Mouse (Mus musculus): Measurements from ENCODE around the gene Olfr1424. TPM values are rescaled to one million over a fixed set of nuclear protein-coding genes. Genes with fewer than 3 reads are reported as not detected.
"Not testable (repeated sequence)": the region's sequence is repeated elsewhere in the genome, so short reads cannot be mapped to it uniquely, and the experiment has no call there.

Gene Olfr1424
- polyA plus RNA-seq (2012; rRNA removed), result not detected in 2 replicates

DNA sequence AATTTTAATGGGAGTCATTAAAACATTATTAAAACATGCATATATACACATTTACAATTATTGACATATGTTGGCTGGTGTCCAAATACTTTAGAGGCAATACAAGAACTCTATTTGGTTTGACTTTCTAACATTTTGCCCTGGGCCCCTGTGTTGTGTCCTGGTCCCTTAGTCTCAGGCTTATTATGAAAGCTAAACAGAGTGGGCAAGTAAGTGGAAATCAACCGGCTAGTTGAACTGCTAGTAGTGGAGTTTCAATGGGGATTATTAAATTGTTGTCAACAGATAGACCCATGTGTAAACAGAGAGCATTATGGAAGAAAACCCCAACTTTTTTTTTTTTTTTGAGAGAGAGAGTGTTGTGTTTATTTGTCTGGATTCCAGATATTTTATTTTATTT lies at the start of gene Olfr1424:
Olfr1424 (minus strand) TSS at position 101 of the 400 bp plus-strand sequence.
- not testable (repeated sequence) for DNase-seq; H3K4me1 ChIP-seq (ENCODE audit: control insufficient read depth, insufficient read depth, low read length); H3K4me3 ChIP-seq (replicated peaks; ENCODE audit: extremely low read depth, low read depth, low read length)
- WGBS, result 85% methylated on average over 1 of the region's 1 CpGs

DNA sequence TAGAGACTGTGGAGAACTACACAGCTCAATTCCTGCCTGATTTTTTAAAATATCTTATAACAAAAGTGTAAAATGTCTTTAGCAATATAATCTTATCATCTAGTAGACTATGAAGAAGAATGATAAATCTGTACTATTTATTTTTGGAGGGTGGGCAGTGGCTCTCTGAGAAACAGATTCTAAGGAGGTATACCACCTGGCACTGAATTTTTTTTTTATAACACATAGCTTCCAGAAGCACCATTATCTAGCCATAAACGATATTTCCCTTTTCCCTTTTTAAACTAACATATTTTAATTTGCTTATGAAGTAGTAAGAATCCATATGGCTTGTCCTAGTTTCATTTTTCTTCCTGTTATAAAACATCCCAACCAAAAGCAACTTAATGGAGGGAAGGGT lies 42.1 kb upstream of the Olfr1424 start:
- H3K4me1 ChIP-seq (ENCODE audit: control insufficient read depth, insufficient read depth, low read length), result no peaks in the 10 kb centered on the region
- 57% methylated on average over 1 of the region's 1 CpGs for WGBS
- no peak overlapping the region for H3K4me3 ChIP-seq (replicated peaks; ENCODE audit: extremely low read depth, low read depth, low read length)
- no peak for DNase-seq
- TF ChIP-seq CTCF (IDR thresholded peaks at IDR 0.05; ENCODE audit: insufficient read depth, low read length) (no peak), POLR2A (IDR thresholded peaks at IDR 0.05; ENCODE audit: borderline replicate concordance, extremely low read depth, low read depth, low read length) (no peak)

DNA sequence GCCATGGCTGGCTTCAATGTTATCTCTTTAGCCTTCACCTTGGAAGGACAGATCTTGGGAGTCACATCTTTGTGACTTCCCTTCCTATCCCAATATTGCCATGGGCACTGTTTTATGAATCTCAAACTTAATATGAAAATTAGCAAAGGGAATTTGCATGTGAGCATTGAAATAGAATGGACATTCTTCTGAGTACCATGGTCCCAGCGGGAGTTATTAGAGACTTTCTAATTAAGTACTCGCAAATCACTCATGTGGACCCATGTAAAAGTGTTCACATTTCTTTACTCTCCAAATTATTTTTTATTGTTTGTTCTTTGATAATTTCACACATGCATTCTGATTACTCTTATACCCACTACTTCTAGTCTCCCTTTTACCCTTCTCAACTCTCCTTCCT lies 40.8 kb upstream of the Olfr1424 start, which contains the start of gene Olfr1427:
Olfr1427 (minus strand) TSS at position 101 of the 400 bp plus-strand sequence.
- no peak within 1 kb of the TSS for H3K4me3 ChIP-seq (replicated peaks; ENCODE audit: extremely low read depth, low read depth, low read length)
- 94% methylated on average over 2 of the region's 2 CpGs for WGBS
- no peak for DNase-seq
- TF ChIP-seq CTCF (IDR thresholded peaks at IDR 0.05; ENCODE audit: insufficient read depth, low read length) (no peak), POLR2A (IDR thresholded peaks at IDR 0.05; ENCODE audit: borderline replicate concordance, extremely low read depth, low read depth, low read length) (no peak)
- H3K4me1 ChIP-seq (ENCODE audit: control insufficient read depth, insufficient read depth, low read length), result no peaks in the 10 kb centered on the region

DNA sequence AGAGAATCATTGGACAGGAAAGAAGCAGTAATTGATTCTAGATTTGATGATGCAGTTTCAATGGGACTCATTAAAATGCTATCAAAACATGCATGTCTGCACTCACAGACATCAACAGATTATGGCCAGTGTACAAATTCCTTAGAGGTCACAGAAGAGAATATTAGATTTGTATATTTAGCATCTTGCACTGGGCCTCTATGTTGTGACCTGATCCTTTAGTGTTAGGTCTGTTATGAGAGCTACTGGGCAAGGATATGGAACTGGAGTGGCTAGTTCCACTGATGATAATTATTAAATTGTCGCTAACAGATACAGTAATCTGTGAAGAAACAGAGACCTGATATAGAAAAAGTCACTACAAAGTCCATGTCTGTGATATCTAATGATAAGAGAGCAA lies 29.4 kb upstream of the Olfr1424 start, which contains the start of gene Olfr1426:
Olfr1426 (minus strand) TSS at position 101 of the 400 bp plus-strand sequence.
- WGBS, result 76% methylated on average over 1 of the region's 1 CpGs
- TF ChIP-seq CTCF (IDR thresholded peaks at IDR 0.05; ENCODE audit: insufficient read depth, low read length) (no peak), POLR2A (IDR thresholded peaks at IDR 0.05; ENCODE audit: borderline replicate concordance, extremely low read depth, low read depth, low read length) (no peak)
- DNase-seq, result no peak
- Histone ChIP-seq H3K4me3 (replicated peaks; ENCODE audit: extremely low read depth, low read depth, low read length) (no peak within 1 kb of the TSS), H3K4me1 (ENCODE audit: control insufficient read depth, insufficient read depth, low read length) (no peaks in the 10 kb centered on the region)

DNA sequence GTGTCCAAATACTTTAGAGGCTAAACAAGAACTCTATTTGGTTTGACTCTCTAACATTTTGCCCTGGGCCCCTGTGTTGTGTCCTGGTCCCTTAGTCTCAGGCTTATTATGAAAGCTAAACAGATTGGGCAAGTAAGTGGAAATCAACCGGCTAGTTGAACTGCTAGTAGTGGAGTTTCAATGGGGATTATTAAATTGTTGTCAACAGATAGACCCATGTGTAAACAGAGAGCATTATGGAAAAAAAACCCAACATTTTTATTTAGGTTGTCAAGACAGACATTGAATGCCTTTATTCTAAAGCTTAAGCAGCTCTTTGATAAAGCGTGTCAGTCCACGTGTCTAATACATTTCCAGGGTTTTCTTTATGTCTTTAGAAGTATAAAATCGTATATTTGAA lies 15.1 kb upstream of the Olfr1424 start, which contains the start of gene Olfr1425:
Olfr1425 (minus strand) TSS at position 101 of the 400 bp plus-strand sequence.
- not testable (repeated sequence) for H3K4me1 ChIP-seq (ENCODE audit: control insufficient read depth, insufficient read depth, low read length); DNase-seq; H3K4me3 ChIP-seq (replicated peaks; ENCODE audit: extremely low read depth, low read depth, low read length)
- WGBS, result 82% methylated on average over 4 of the region's 4 CpGs

DNA sequence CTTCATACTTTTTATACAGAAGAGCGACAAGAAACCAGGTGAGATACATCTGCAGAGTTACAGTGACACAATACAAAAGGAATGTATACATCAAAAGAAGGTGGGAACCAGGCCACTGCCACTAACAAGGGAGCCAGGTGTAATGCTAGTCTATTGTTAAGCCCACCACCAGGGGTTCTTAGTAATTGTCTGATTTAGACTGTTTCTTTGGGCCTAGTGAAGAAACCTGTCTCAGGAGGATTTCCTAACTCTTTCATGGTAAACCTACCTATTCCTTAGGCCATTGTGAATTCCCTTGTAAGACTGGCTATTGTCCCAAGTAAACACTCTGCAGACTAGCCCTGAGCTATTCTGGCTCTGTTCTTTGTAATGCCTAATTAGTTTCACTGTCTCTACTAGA lies 7.1 kb upstream of the Olfr1424 start:
- not testable (repeated sequence) for H3K4me1 ChIP-seq (ENCODE audit: control insufficient read depth, insufficient read depth, low read length)
- WGBS, result 58% methylated on average over 1 of the region's 1 CpGs

DNA sequence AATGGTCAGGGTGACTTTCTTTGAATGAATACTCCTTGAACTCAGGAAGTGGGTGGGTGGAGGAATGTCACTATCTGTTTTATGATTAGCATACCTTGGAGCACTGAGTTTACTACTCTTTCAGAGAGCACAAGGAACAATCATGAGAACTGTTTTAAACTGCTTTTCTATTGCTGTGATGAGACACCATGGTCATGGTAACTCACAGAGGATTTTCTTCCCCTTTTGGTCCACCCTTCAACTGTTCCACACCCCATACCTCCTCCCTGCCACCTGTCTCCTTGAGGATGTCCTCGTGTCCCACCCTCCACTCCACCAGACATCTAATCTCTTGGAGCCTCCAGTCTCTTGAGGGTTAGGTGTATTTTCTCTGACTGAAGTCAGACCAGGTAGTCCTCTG lies 5.3 kb upstream of the Olfr1424 start:
- H3K4me1 ChIP-seq (ENCODE audit: control insufficient read depth, insufficient read depth, low read length); DNase-seq; H3K4me3 ChIP-seq (replicated peaks; ENCODE audit: extremely low read depth, low read depth, low read length): not testable (repeated sequence)
- 37% methylated on average over 1 of the region's 1 CpGs for WGBS

More for the DNA sequence above, 7.1 kb upstream of the Olfr1424 start:
- H3K4me3 ChIP-seq (replicated peaks; ENCODE audit: extremely low read depth, low read depth, low read length); DNase-seq: not testable (repeated sequence)

DNA sequence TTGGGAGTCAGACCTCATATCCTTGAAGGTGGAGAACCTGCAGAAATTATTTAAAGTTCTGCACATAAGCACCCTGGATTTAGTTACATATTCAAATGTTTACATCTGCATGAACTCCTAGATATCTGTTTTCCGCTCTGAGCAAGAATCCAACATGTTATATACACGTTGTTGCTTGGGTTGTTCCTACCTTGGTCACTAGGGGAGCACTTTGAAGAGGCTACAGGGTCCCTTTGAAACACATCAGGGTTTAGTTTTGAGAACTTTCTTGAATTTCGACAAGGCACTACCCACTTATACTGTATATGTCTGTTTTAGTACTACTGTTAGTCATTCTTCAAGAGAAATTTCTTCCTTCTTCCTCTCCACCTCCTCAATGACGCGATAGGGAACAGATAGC lies 19.3 kb downstream of the Olfr1424 start:
- TF ChIP-seq POLR2A (IDR thresholded peaks at IDR 0.05; ENCODE audit: borderline replicate concordance, extremely low read depth, low read depth, low read length) (no peak), CTCF (IDR thresholded peaks at IDR 0.05; ENCODE audit: insufficient read depth, low read length) (no peak)
- 86% methylated on average over 5 of the region's 5 CpGs for WGBS
- Histone ChIP-seq H3K4me3 (replicated peaks; ENCODE audit: extremely low read depth, low read depth, low read length) (no peak overlapping the region), H3K4me1 (ENCODE audit: control insufficient read depth, insufficient read depth, low read length) (no peaks in the 10 kb centered on the region)
- no peak for DNase-seq

DNA sequence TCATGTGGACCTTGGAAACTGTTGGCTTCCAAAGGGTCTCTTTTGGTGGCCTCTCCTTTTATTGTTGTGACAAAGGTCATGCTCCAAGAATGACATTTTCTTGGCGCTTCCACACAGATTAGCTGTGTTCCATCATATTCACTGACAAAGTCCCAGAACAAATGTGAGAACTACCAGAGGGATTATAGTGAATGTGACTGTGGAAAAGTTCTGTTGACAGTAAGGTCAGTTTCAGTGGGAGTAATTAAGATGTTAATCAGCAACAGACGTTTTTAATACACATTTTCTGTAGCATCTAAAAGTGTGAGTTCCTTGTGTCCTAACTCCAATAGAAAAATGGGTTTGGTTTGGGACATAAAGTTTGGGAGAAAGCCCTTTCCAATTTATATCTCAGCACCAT lies 21.3 kb downstream of the Olfr1424 start, which contains the start of gene Olfr1423:
Olfr1423 (minus strand) TSS at position 101 of the 400 bp plus-strand sequence.
- WGBS, result 55% methylated on average over 2 of the region's 2 CpGs
- no peak for DNase-seq
- no peak within 1 kb of the TSS for H3K4me3 ChIP-seq (replicated peaks; ENCODE audit: extremely low read depth, low read depth, low read length)
- TF ChIP-seq CTCF (IDR thresholded peaks at IDR 0.05; ENCODE audit: insufficient read depth, low read length), result no peak
- TF ChIP-seq POLR2A (IDR thresholded peaks at IDR 0.05; ENCODE audit: borderline replicate concordance, extremely low read depth, low read depth, low read length), result no peak
- H3K4me1 ChIP-seq (ENCODE audit: control insufficient read depth, insufficient read depth, low read length), result no peaks in the 10 kb centered on the region

DNA sequence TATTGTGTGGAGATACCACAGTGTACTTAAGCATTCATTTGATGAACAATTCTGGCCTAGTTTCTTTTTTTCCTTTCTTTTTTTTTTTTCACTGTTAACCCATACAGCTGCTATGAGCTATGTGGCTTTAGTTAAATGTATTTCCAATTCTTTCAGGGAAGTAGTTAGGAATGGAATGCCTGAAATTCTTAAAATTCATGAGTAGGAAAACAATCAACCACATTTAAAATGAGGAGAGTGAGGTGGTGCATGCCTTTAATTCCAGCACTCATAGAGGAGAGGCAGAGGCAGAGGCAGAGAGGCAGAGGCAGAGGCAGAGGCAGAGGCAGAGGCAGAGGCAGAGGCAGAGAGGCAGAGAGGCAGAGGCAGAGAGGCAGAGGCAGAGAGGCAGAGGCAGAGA lies 24.8 kb downstream of the Olfr1424 start:
- no peak for DNase-seq
- Histone ChIP-seq H3K4me1 (ENCODE audit: control insufficient read depth, insufficient read depth, low read length) (no peaks in the 10 kb centered on the region), H3K4me3 (replicated peaks; ENCODE audit: extremely low read depth, low read depth, low read length) (no peak overlapping the region)
- TF ChIP-seq POLR2A (IDR thresholded peaks at IDR 0.05; ENCODE audit: borderline replicate concordance, extremely low read depth, low read depth, low read length) (no peak), CTCF (IDR thresholded peaks at IDR 0.05; ENCODE audit: insufficient read depth, low read length) (no peak)

DNA sequence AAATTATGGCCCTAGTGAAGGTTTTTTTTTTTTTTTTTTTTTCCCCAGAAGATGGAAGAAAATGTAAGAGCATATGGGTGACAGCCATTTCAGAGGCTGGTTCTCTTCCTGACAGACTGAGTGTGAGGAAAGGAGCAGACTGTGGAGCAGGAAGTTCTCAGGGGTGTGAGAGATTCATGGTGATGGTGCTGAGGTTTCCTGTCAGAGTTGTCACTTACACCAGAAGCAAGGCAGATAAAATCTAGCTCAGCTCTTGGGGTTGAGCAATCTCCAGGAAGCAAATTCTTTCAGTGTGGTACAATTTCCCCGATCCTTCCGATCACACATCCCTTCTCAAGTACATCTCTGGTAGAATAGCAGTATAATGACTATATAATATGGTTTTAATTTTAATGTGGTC lies 35.9 kb downstream of the Olfr1424 start:
- DNase-seq, result no peak
- Histone ChIP-seq H3K4me3 (replicated peaks; ENCODE audit: extremely low read depth, low read depth, low read length) (no peak overlapping the region), H3K4me1 (ENCODE audit: control insufficient read depth, insufficient read depth, low read length) (no peaks in the 10 kb centered on the region)
- no peak for TF ChIP-seq POLR2A (IDR thresholded peaks at IDR 0.05; ENCODE audit: borderline replicate concordance, extremely low read depth, low read depth, low read length)
- no peak for TF ChIP-seq CTCF (IDR thresholded peaks at IDR 0.05; ENCODE audit: insufficient read depth, low read length)
- WGBS, result 22% methylated on average over 2 of the region's 2 CpGs

All from lung, adult 2 months (tissue).